Mouse (Mus musculus) forebrain, embryonic 11.5 days (tissue): ENCODE data around the gene Arl5a. TPM values are rescaled to one million over a fixed set of nuclear protein-coding genes. Genes with fewer than 3 reads are reported as not detected.

ENCODE experiments used
- ATAC-seq: fragments of 200-750 bp; cut with Nextera tagmentation; replicated peaks from 2 replicates; pipeline ENCODE4 v1.8.0; 2017; ENCODE audit warnings: moderate TSS enrichment; ENCODE audit not compliant: low FRiP score
- DNase-seq: peaks from one replicate; pipeline ENCODE4 v3.0.0-alpha.2; 2017; ENCODE audit warnings: low spot score
- H3K27ac ChIP-seq: fragments of 300-500 bp; sonication (generic); 2 replicates; pipeline ENCODE4 v1.5.1; 2014; ENCODE audit warnings: low read depth, low read length
- H3K27me3 ChIP-seq: fragments of 300-500 bp; sonication (generic); 2 replicates; pipeline ENCODE4 v1.6.1; 2014; ENCODE audit warnings: mild to moderate bottlenecking, low read length, mixed read lengths; ENCODE audit not compliant: control insufficient read depth, insufficient read depth
- H3K36me3 ChIP-seq: fragments of 300-500 bp; sonication (generic); 2 replicates; pipeline ENCODE4 v1.6.1; 2014; ENCODE audit warnings: mild to moderate bottlenecking, low read length, moderate library complexity, mixed read lengths; ENCODE audit not compliant: control insufficient read depth, insufficient read depth
- H3K4me1 ChIP-seq: fragments of 300-500 bp; sonication (generic); replicated peaks from 2 replicates; pipeline ENCODE4 v1.6.1; 2014; ENCODE audit warnings: low read length, mixed read lengths; ENCODE audit not compliant: control insufficient read depth, insufficient read depth
- H3K4me2 ChIP-seq: fragments of 300-500 bp; sonication (generic); 2 replicates; pipeline ENCODE4 v1.6.1; 2014; ENCODE audit warnings: low read depth, mild to moderate bottlenecking, low read length, moderate library complexity, mixed read lengths; ENCODE audit not compliant: severe bottlenecking
- H3K4me3 ChIP-seq: fragments of 300-500 bp; sonication (generic); 2 replicates; pipeline ENCODE4 v1.5.1; 2014; ENCODE audit warnings: low read depth, low read length
- H3K9ac ChIP-seq: fragments of 300-500 bp; sonication (generic); 2 replicates; pipeline ENCODE4 v1.6.1; 2014; ENCODE audit warnings: low read length
- H3K9me3 ChIP-seq: fragments of 300-500 bp; sonication (generic); 2 replicates; pipeline ENCODE4 v1.6.1; 2016; ENCODE audit warnings: low read length, mixed read lengths; ENCODE audit not compliant: control insufficient read depth
- WGBS: fragments of 180-500 bp; shearing (Covaris S2); extraction: QIAGEN DNeasy Blood & Tissue Kit; methylation state at CpG from one replicate; pipeline ENCODE4 v1.1.7; 2014; 5-methylcytosine and 5-hydroxymethylcytosine counted together
- polyA plus RNA-seq: library from polyadenylated mRNA; unstranded; fragments of >200 nt; fragmentation: Nextera tagmentation; extraction: Ambion mirVana; gene quantifications from 2 replicates; pipeline ENCODE4 v1.2.1, GENCODE M21; 2014

The Arl5a gene
- polyA plus RNA-seq, 1 experiment from 2014 or later: 77.8 TPM

GRCm38 (mm10) chr2:52425523-52425795 lies 758 bp upstream of the Arl5a start:
- H3K27ac ChIP-seq: no peak overlapping the region
- H3K27me3 ChIP-seq: no peaks in the 10 kb centered on the region
- H3K9ac ChIP-seq: peak overlapping the region; percentile 91
- H3K4me2 ChIP-seq: peak overlapping the region; percentile 70
- no peaks in the 10 kb centered on the region for H3K9me3 ChIP-seq
- DNase-seq: peak; percentile 53
- H3K4me3 ChIP-seq: peak overlapping the region; percentile 90
- 34% methylated on average over 10 of the region's 10 CpGs for WGBS
- H3K36me3 ChIP-seq: no peaks in the 10 kb centered on the region
- ATAC-seq: no peak
- no peaks in the 10 kb centered on the region for H3K4me1 ChIP-seq

GRCm38 (mm10) chr2:52424248-52424728 lies 413 bp downstream of the Arl5a start:
- Histone ChIP-seq H3K27ac (peak overlapping the region; percentile 64; the same call in 1 of the 2 replicates), H3K9me3 (no peaks in the 10 kb centered on the region), H3K4me1 (no peaks in the 10 kb centered on the region), H3K27me3 (no peaks in the 10 kb centered on the region), H3K4me3 (peak overlapping the region; percentile 90), H3K9ac (peak overlapping the region; percentile 91), H3K36me3 (no peaks in the 10 kb centered on the region), H3K4me2 (peak overlapping the region; percentile 70)
- ATAC-seq: peak; percentile 86
- DNase-seq: peak; percentile 79
- under 1% methylated on average over 38 of the region's 42 CpGs for WGBS

- no peaks in the 10 kb centered on the region for H3K27me3 ChIP-seq
- H3K27ac ChIP-seq: no peak overlapping the region
- H3K9me3 ChIP-seq: no peaks in the 10 kb centered on the region
- H3K4me1 ChIP-seq: no peaks in the 10 kb centered on the region
- 3% methylated on average over 16 of the region's 16 CpGs for WGBS
- DNase-seq (no peak), ATAC-seq (no peak)
- peak overlapping the region; percentile 91 for H3K9ac ChIP-seq
- peak overlapping the region; percentile 70 for H3K4me2 ChIP-seq
- H3K36me3 ChIP-seq: no peaks in the 10 kb centered on the region
- H3K4me3 ChIP-seq: peak overlapping the region; percentile 90
Measured at GRCm38 (mm10) chr2:52423611-52424247, 972 bp downstream of the Arl5a start.

GRCm38 (mm10) chr2:52422871-52423610 lies 1.7 kb downstream of the Arl5a start:
- no peaks in the 10 kb centered on the region for H3K36me3 ChIP-seq
- no peaks in the 10 kb centered on the region for H3K4me1 ChIP-seq
- peak overlapping the region; percentile 70 for H3K4me2 ChIP-seq
- DNase-seq (no peak), ATAC-seq (no peak)
- no peak overlapping the region for H3K27ac ChIP-seq
- H3K4me3 ChIP-seq: peak overlapping the region; percentile 90
- peak overlapping the region; percentile 91; the same call in 1 of the 2 replicates for H3K9ac ChIP-seq
- no peaks in the 10 kb centered on the region for H3K9me3 ChIP-seq
- H3K27me3 ChIP-seq: no peaks in the 10 kb centered on the region
- WGBS: 55% methylated on average over 8 of the region's 8 CpGs

- H3K4me2 ChIP-seq: no peak overlapping the region
- WGBS: 68% methylated on average over 6 of the region's 6 CpGs
Measured at GRCm38 (mm10) chr2:52421197-52421596, 3.5 kb downstream of the Arl5a start.

GRCm38 (mm10) chr2:52420001-52420710 lies 4.5 kb downstream of the Arl5a start:
- no peak overlapping the region for H3K4me2 ChIP-seq
- no peak overlapping the region for H3K9ac ChIP-seq
- peaks cover 2% of the 10 kb centered on the region; the same call in 1 of the 2 replicates for H3K9me3 ChIP-seq
- no peak overlapping the region for H3K4me3 ChIP-seq
- no peaks in the 10 kb centered on the region for H3K4me1 ChIP-seq
- no peak for DNase-seq
- no peak for ATAC-seq
- H3K27ac ChIP-seq: no peak overlapping the region
- H3K36me3 ChIP-seq: peaks cover 5% of the 10 kb centered on the region; the same call in 1 of the 2 replicates
- H3K27me3 ChIP-seq: no peaks in the 10 kb centered on the region
- WGBS: 94% methylated on average over 7 of the region's 7 CpGs

More at GRCm38 (mm10) chr2:52421197-52421596, 3.5 kb downstream of the Arl5a start:
- no peak overlapping the region for H3K27ac ChIP-seq
- no peaks in the 10 kb centered on the region for H3K4me1 ChIP-seq
- no peaks in the 10 kb centered on the region; the same call in 1 of the 2 replicates for H3K36me3 ChIP-seq
- ATAC-seq: no peak
- H3K9me3 ChIP-seq: peaks cover 2% of the 10 kb centered on the region; the same call in 1 of the 2 replicates
- no peaks in the 10 kb centered on the region for H3K27me3 ChIP-seq
- H3K9ac ChIP-seq: no peak overlapping the region
- H3K4me3 ChIP-seq: no peak overlapping the region
- no peak for DNase-seq

GRCm38 (mm10) chr2:52419295-52419694 lies 5.4 kb downstream of the Arl5a start:
- 93% methylated on average over 6 of the region's 6 CpGs for WGBS
- no peaks in the 10 kb centered on the region for H3K27me3 ChIP-seq
- no peak overlapping the region for H3K4me3 ChIP-seq
- H3K9ac ChIP-seq: no peak overlapping the region
- no peak overlapping the region for H3K4me2 ChIP-seq
- DNase-seq (no peak), ATAC-seq (no peak)
- H3K4me1 ChIP-seq: no peaks in the 10 kb centered on the region
- peaks cover 2% of the 10 kb centered on the region; the same call in 1 of the 2 replicates for H3K9me3 ChIP-seq
- H3K27ac ChIP-seq: no peak overlapping the region
- H3K36me3 ChIP-seq: peaks cover 5% of the 10 kb centered on the region; the same call in 1 of the 2 replicates

GRCm38 (mm10) chr2:52412524-52413037 lies 12.1 kb downstream of the Arl5a start:
- ATAC-seq: no peak
- 97% methylated on average over 5 of the region's 5 CpGs for WGBS
- no peaks in the 10 kb centered on the region for H3K27me3 ChIP-seq

More at GRCm38 (mm10) chr2:52412524-52413037, 12.1 kb downstream of the Arl5a start:
- peaks cover 27% of the 10 kb centered on the region for H3K9me3 ChIP-seq
- no peak overlapping the region for H3K4me3 ChIP-seq
- no peak for DNase-seq
- H3K9ac ChIP-seq: no peak overlapping the region
- no peaks in the 10 kb centered on the region for H3K4me1 ChIP-seq
- peaks cover 47% of the 10 kb centered on the region for H3K36me3 ChIP-seq
- no peak overlapping the region for H3K27ac ChIP-seq
- H3K4me2 ChIP-seq: no peak overlapping the region
